Mouse (Mus musculus) small intestine, adult 2 months (tissue): ENCODE results near the gene Fhl3.

Source experiments
- CTCF ChIP-seq: fragments of 200-500 bp; IDR thresholded peaks from 2 replicates; pipeline ENCODE4 v1.5.1; 2012; ENCODE audit warnings: low read depth, mild to moderate bottlenecking, control low read depth, inconsistent platforms, low read length, moderate library complexity, mixed read lengths; ENCODE audit not compliant: insufficient replicate concordance, insufficient read length; ENCODE audit errors: extremely low read depth
- POLR2A ChIP-seq: fragments of 200-500 bp; IDR thresholded peaks from 2 replicates; pipeline ENCODE4 v1.6.1; 2012; ENCODE audit warnings: low read depth, mild to moderate bottlenecking, control low read depth, inconsistent platforms, low read length, moderate library complexity

GRCm38 (mm10) chr4:124693135-124693894, 7.2 kb upstream of the Fhl3 start, which contains the start of gene Utp11:
- TF ChIP-seq CTCF: no peak
- 0 out of 2 replicates have a peak, but pooled peaks have one; percentile 19 for TF ChIP-seq POLR2A
